Mouse (Mus musculus) c-Kit-positive CD71-positive TER-119-negative erythroid progenitor cells, embryonic 14.5 days (primary cell): ENCODE data around the gene Cradd.
A peak's percentile ranks its signal among the peaks of the same experiment; 100 is the strongest.

Experiments used
- DNase-seq: peaks from one replicate; pipeline ENCODE4 v3.0.0-alpha.2; 2013; ENCODE audit warnings: low read depth

Cradd gene

GRCm38 (mm10) chr10:95269151-95269550 is 54.8 kb downstream of the Cradd start:
- DNase-seq, result no peak

- no peak for DNase-seq
These were observed 55.6 kb downstream of the Cradd start for GRCm38 (mm10) chr10:95268366-95268765.

- DNase-seq, result no peak
These were observed 57.0 kb downstream of the Cradd start for GRCm38 (mm10) chr10:95266983-95267382.

GRCm38 (mm10) chr10:95266041-95266762 is 57.7 kb downstream of the Cradd start:
- DNase-seq, result no peak

GRCm38 (mm10) chr10:95265576-95265975 is 58.4 kb downstream of the Cradd start:
- DNase-seq, result no peak

GRCm38 (mm10) chr10:95264485-95265321 is 59.2 kb downstream of the Cradd start:
- DNase-seq, result peak; percentile 79

- DNase-seq, result no peak
These were observed 61.5 kb downstream of the Cradd start for GRCm38 (mm10) chr10:95262388-95262787.

GRCm38 (mm10) chr10:95261279-95261678 is 62.7 kb downstream of the Cradd start:
- no peak for DNase-seq

- no peak for DNase-seq
These were observed 63.5 kb downstream of the Cradd start for GRCm38 (mm10) chr10:95260420-95260819.

GRCm38 (mm10) chr10:95258471-95259155 is 65.3 kb downstream of the Cradd start:
- no peak for DNase-seq

- no peak for DNase-seq
These were observed 66.0 kb downstream of the Cradd start for GRCm38 (mm10) chr10:95257979-95258378.

- no peak for DNase-seq
These were observed 67.8 kb downstream of the Cradd start for GRCm38 (mm10) chr10:95256095-95256494.

- no peak for DNase-seq
These were observed 68.8 kb downstream of the Cradd start for GRCm38 (mm10) chr10:95255018-95255680.

GRCm38 (mm10) chr10:95254453-95255001 is 69.4 kb downstream of the Cradd start:
- no peak for DNase-seq

- no peak for DNase-seq
These were observed 69.9 kb downstream of the Cradd start for GRCm38 (mm10) chr10:95254046-95254445.

- no peak for DNase-seq
These were observed 72.3 kb downstream of the Cradd start for GRCm38 (mm10) chr10:95251674-95252073.

- no peak for DNase-seq
These were observed 75.6 kb downstream of the Cradd start for GRCm38 (mm10) chr10:95248362-95248761.

- no peak for DNase-seq
These were observed 77.2 kb downstream of the Cradd start for GRCm38 (mm10) chr10:95246696-95247095.

GRCm38 (mm10) chr10:95245680-95245982 is 78.3 kb downstream of the Cradd start:
- DNase-seq, result no peak

- DNase-seq, result no peak
These were observed 78.8 kb downstream of the Cradd start for GRCm38 (mm10) chr10:95244961-95245679.
